Mouse (Mus musculus): ENCODE measurements at regions not wholly inside any gene's neighbourhood (a gene's known extent, or its start where the extent isn't known, plus 50 kb on each side); places are given as distances from the start of the nearest gene placed in this dataset.

DNA sequence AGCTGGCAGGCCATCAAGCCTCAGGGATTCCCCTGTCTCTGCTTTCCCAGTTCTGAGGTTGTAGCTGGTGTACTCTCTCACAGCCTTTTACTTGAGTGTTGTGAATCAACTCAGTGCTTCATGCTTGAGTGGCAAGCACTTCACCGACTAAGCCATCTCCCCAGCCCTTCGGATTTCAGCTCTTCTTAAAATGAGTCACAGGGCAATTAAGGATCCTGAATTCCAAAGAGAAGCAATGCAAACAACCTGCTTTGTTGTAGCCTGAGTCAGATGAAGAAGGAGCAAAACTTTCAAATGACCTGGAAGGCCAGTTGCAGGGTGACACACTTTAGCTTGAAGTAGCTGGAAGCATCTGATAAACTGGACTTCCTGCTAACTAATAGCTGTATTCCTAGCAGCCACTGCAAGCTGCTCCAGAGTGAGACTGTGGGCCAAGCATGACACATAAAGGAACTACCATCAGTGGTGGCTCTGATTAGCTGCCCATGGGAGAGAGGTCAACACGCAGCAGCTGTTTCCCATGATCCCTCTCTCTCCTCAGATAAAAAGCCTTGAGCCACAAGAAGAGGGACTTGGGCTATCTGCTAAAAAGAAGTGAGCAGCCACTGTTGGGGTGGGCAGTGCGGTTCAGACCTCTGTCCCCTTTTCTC lies 285.4 kb upstream of the Sdk2 start:
- intact Hi-C loops (cut with DNase I), result no loop called here
- TF ChIP-seq CTCF (IDR thresholded peaks at IDR 0.05), result no peak
- TF ChIP-seq POLR2A (IDR thresholded peaks at IDR 0.05; ENCODE audit: insufficient read depth, low read depth, low read length), result no peak
- TF ChIP-seq EP300 (IDR thresholded peaks at IDR 0.05; ENCODE audit: insufficient read depth, low read depth, low read length), result no peak
- Histone ChIP-seq H3K4me1 (ENCODE audit: control insufficient read depth, insufficient read depth, low read length) (peaks cover 2% of the 10 kb centered on the region; the same call in 1 of the 2 replicates), H3K36me3 (ENCODE audit: control insufficient read depth, insufficient read depth, low read length) (no peaks in the 10 kb centered on the region), H3K27ac (no peak overlapping the region), H3K79me2 (replicated peaks; ENCODE audit: control insufficient read depth, insufficient read depth, low read length) (no peaks in the 10 kb centered on the region), H3K4me3 (no peak overlapping the region), H3K27me3 (ENCODE audit: control insufficient read depth, insufficient read depth, low read length) (no peaks in the 10 kb centered on the region), H3K9ac (ENCODE audit: low read depth, low read length) (no peak overlapping the region)
- 33% methylated on average over 4 of the region's 4 CpGs for WGBS
- peak in 1 of 2 experiments; percentile 12 for DNase-seq

DNA sequence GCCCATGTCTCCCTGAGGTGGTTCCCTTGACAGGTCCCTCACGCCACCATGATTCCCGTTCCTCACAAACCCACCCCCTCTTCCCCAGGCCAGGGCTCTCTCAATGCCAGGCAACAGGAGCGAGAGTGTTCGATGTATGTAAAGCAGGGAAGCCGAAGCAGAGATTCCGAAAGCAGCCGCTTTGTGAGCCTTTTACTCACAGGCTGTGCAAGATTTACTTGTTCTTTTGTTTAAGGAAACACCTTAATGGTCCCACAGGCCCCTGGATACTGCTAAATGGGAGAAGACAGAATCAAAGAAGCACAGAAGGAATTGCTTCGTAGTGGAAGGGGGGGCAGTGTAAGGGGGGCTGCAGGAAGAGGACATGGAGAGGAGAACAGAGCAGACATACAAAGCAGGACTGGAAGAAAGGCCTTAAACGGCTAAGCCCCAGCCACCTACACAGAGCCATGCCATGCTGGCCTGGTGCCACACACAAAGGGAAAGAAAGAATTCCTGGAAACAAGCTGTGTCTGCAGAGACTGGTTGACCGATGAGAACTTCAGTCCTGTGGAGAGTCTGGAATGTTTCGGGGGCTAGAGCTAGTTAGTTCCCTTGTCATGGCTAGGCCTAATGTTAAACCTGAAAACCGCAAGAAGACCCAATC lies 270.1 kb upstream of the Sdk2 start:
- Histone ChIP-seq H3K27me3 (ENCODE audit: control insufficient read depth, insufficient read depth, low read length) (no peaks in the 10 kb centered on the region), H3K79me2 (replicated peaks; ENCODE audit: control insufficient read depth, insufficient read depth, low read length) (no peaks in the 10 kb centered on the region), H3K27ac (no peak overlapping the region), H3K36me3 (ENCODE audit: control insufficient read depth, insufficient read depth, low read length) (no peaks in the 10 kb centered on the region), H3K4me1 (ENCODE audit: control insufficient read depth, insufficient read depth, low read length) (peaks cover 1% of the 10 kb centered on the region; the same call in 1 of the 2 replicates), H3K9ac (ENCODE audit: low read depth, low read length) (no peak overlapping the region), H3K4me3 (no peak overlapping the region)
- TF ChIP-seq EP300 (IDR thresholded peaks at IDR 0.05; ENCODE audit: insufficient read depth, low read depth, low read length), result no peak
- no peak for TF ChIP-seq CTCF (IDR thresholded peaks at IDR 0.05)
- no peak for TF ChIP-seq POLR2A (IDR thresholded peaks at IDR 0.05; ENCODE audit: insufficient read depth, low read depth, low read length)
- 80% methylated on average over 12 of the region's 12 CpGs for WGBS
- intact Hi-C loops (cut with DNase I), result no loop called here
- DNase-seq, result no peak

DNA sequence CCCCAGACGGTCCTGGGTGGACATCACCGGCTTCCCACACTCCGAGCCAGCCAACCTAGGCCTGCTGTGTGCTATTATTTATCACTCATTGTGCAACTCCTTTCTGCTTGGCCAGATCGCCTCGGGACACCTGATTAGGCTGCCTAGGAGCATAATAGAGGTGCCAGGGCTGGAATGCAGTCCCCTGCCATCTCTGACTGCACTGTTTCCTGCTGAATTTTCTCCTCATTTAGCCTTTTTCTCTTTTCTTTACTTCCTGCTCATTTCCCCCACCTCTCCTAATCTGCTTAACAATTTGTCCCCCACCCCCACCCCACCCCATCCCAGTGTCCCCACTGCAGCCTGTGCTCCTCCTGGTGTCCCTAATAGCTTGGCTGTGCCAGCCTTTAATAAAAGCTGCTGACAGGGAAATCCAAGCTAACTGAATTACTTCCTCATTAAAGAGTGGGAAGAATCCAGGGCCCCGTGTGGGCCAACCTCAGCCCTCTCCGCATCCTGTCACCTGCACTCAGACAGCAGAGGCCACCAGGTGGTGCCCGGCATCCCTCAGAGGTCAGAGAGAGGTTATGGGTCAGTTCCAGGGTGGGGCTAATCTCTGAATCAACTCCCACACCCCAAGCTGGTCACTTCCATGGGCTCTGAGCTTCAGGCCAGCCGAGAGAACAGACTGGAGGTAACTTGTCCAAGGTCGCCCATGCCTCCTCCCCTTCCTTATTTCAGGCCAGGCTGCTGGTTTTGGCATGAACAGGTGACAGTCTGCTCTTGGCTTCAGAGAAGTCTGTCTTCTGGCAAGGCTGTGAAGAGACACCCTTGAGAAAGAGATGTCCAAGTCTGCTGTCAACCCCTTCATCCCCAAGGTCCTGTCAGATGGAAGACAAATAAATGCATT lies 269.3 kb upstream of the Sdk2 start:
- TF ChIP-seq CTCF (IDR thresholded peaks at IDR 0.05) (no peak), EP300 (IDR thresholded peaks at IDR 0.05; ENCODE audit: insufficient read depth, low read depth, low read length) (peak; percentile 63; the same call in 1 of the 2 replicates)
- H3K27ac ChIP-seq, result no peak overlapping the region
- intact Hi-C loops (cut with DNase I), result no loop called here
- peak in 1 of 2 experiments; percentile 35 for DNase-seq
- no peak overlapping the region for H3K9ac ChIP-seq (ENCODE audit: low read depth, low read length)
- H3K79me2 ChIP-seq (replicated peaks; ENCODE audit: control insufficient read depth, insufficient read depth, low read length), result no peaks in the 10 kb centered on the region
- no peak overlapping the region for H3K4me3 ChIP-seq
- WGBS, result 41% methylated on average over 10 of the region's 10 CpGs
- H3K4me1 ChIP-seq (ENCODE audit: control insufficient read depth, insufficient read depth, low read length), result peaks cover 4% of the 10 kb centered on the region; the same call in 1 of the 2 replicates
- no peaks in the 10 kb centered on the region for H3K36me3 ChIP-seq (ENCODE audit: control insufficient read depth, insufficient read depth, low read length)
- H3K27me3 ChIP-seq (ENCODE audit: control insufficient read depth, insufficient read depth, low read length), result no peaks in the 10 kb centered on the region

DNA sequence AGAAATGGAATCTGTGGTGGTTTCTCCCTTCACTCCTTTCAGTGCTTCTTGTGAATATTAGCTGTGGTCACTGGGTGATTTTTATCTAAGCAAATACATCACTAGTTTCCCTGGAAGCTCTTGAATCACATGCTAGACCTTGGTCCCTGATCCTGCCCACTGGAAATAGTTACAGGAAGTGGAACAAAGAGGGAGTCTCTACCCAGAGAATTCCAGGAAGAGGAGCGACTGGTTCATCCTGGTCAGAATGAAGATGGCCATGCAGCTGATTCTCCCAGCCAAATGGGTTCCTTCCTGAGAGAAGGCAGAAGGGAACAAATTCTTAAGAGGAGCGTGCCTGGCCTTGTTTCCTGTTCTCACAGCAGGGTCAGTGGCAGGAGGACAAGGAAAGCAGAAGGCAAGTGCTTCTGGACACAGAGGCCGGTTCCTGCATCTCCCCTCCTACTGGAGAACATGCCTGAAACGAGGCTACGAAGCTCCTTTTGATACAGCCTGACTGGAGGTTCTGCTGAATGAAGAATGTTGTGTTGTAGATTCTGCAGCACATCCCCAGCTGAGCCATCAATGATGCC lies 264.8 kb upstream of the Sdk2 start:
- Histone ChIP-seq H3K4me1 (ENCODE audit: control insufficient read depth, insufficient read depth, low read length) (peaks cover 4% of the 10 kb centered on the region; the same call in 1 of the 2 replicates), H3K4me3 (no peak overlapping the region), H3K36me3 (ENCODE audit: control insufficient read depth, insufficient read depth, low read length) (no peaks in the 10 kb centered on the region), H3K27me3 (ENCODE audit: control insufficient read depth, insufficient read depth, low read length) (no peaks in the 10 kb centered on the region), H3K79me2 (replicated peaks; ENCODE audit: control insufficient read depth, insufficient read depth, low read length) (no peaks in the 10 kb centered on the region), H3K27ac (no peak overlapping the region), H3K9ac (ENCODE audit: low read depth, low read length) (no peak overlapping the region)
- no peak for TF ChIP-seq EP300 (IDR thresholded peaks at IDR 0.05; ENCODE audit: insufficient read depth, low read depth, low read length)
- TF ChIP-seq POLR2A (IDR thresholded peaks at IDR 0.05; ENCODE audit: insufficient read depth, low read depth, low read length), result no peak
- no peak for TF ChIP-seq CTCF (IDR thresholded peaks at IDR 0.05)
- intact Hi-C loops (cut with DNase I), result no loop called here
- WGBS, result 36% methylated on average over 5 of the region's 5 CpGs
- no peak for DNase-seq

DNA sequence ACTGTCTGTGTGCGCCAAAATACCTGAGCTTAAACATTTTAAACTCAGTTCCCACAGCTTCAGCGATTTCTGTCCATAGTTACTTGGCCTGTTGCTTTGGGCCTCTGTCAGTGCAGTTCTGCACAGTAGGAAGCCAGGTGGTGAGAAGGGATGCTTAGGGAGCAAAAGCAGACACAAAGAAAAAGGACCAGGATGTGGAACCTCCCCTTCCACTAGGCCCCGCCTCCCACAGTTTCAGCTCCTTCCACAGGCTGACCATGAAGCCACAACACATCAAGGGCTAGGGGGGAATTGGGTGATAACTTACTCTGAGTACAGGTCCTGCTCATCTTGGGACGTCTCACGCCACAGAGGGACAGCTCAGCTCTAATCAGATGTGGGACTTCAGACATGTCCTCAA lies 263.5 kb upstream of the Sdk2 start:
- DNase-seq, result no peak
- H3K9ac ChIP-seq (ENCODE audit: low read depth, low read length), result no peak overlapping the region
- TF ChIP-seq EP300 (IDR thresholded peaks at IDR 0.05; ENCODE audit: insufficient read depth, low read depth, low read length) (no peak), CTCF (IDR thresholded peaks at IDR 0.05) (no peak), POLR2A (IDR thresholded peaks at IDR 0.05; ENCODE audit: insufficient read depth, low read depth, low read length) (no peak)
- H3K27ac ChIP-seq, result no peak overlapping the region
- intact Hi-C loops (cut with DNase I), result no loop called here
- 91% methylated on average over 5 of the region's 5 CpGs for WGBS
- no peaks in the 10 kb centered on the region for H3K27me3 ChIP-seq (ENCODE audit: control insufficient read depth, insufficient read depth, low read length)
- H3K4me1 ChIP-seq (ENCODE audit: control insufficient read depth, insufficient read depth, low read length), result peaks cover 4% of the 10 kb centered on the region; the same call in 1 of the 2 replicates
- H3K4me3 ChIP-seq, result no peak overlapping the region
- H3K79me2 ChIP-seq (replicated peaks; ENCODE audit: control insufficient read depth, insufficient read depth, low read length), result no peaks in the 10 kb centered on the region
- H3K36me3 ChIP-seq (ENCODE audit: control insufficient read depth, insufficient read depth, low read length), result no peaks in the 10 kb centered on the region

Data from heart, adult 2 months (tissue).